Mouse (Mus musculus) liver, embryonic 13.5 days (tissue): ENCODE results near the gene Kcnip2. TPM values are rescaled to one million over a fixed set of nuclear protein-coding genes. Genes with fewer than 3 reads are reported as not detected.

Experiments
- ATAC-seq: fragments of 200-750 bp; cut with Nextera tagmentation; 2 replicates; pipeline ENCODE4 v1.8.0; 2017; ENCODE audit warnings: low read depth, mild to moderate bottlenecking, moderate number of reproducible peaks, moderate library complexity
- DNase-seq: peaks from one replicate; pipeline ENCODE4 v3.0.0; 2022
- H3K27ac ChIP-seq: fragments of 300-500 bp; sonication (generic); 2 replicates; pipeline ENCODE4 v1.5.1; 2015; ENCODE audit warnings: moderate library complexity, mild to moderate bottlenecking, inconsistent platforms
- H3K27me3 ChIP-seq: fragments of 300-500 bp; sonication (generic); 2 replicates; pipeline ENCODE4 v1.6.1; 2015; ENCODE audit warnings: mild to moderate bottlenecking, inconsistent platforms
- H3K36me3 ChIP-seq: fragments of 300-500 bp; sonication (generic); 2 replicates; pipeline ENCODE4 v1.6.1; 2015; ENCODE audit warnings: mild to moderate bottlenecking, inconsistent platforms
- H3K4me1 ChIP-seq: fragments of 300-500 bp; sonication (generic); replicated peaks from 2 replicates; pipeline ENCODE4 v1.6.1; 2015; ENCODE audit warnings: inconsistent platforms
- H3K4me2 ChIP-seq: fragments of 300-500 bp; sonication (generic); 2 replicates; pipeline ENCODE4 v1.6.1; 2015; ENCODE audit warnings: inconsistent platforms, mild to moderate bottlenecking, moderate library complexity
- H3K4me3 ChIP-seq: fragments of 300-500 bp; sonication (generic); replicated peaks from 2 replicates; pipeline ENCODE4 v1.5.1; 2015; ENCODE audit warnings: mild to moderate bottlenecking, inconsistent platforms
- H3K9ac ChIP-seq: fragments of 300-500 bp; sonication (generic); 2 replicates; pipeline ENCODE4 v1.6.1; 2015; ENCODE audit warnings: mild to moderate bottlenecking, inconsistent platforms
- H3K9me3 ChIP-seq: fragments of 300-500 bp; sonication (generic); replicated peaks from 2 replicates; pipeline ENCODE4 v1.6.1; 2016; ENCODE audit warnings: inconsistent platforms
- WGBS: fragments of 180-500 bp; shearing (Covaris S2); methylation state at CpG from one replicate; pipeline ENCODE4 v1.1.7; 2015; ENCODE audit not compliant: insufficient replicate concordance; 5-methylcytosine and 5-hydroxymethylcytosine counted together
- polyA plus RNA-seq: library from polyadenylated mRNA; unstranded; fragments of >200 nt; fragmentation: Nextera tagmentation; extraction: Ambion mirVana; gene quantifications from 2 replicates; pipeline ENCODE4 v1.2.1, GENCODE M21; 2015

Kcnip2 gene
- polyA plus RNA-seq, 1 experiment from 2014 or later = 1.3 TPM

DNA sequence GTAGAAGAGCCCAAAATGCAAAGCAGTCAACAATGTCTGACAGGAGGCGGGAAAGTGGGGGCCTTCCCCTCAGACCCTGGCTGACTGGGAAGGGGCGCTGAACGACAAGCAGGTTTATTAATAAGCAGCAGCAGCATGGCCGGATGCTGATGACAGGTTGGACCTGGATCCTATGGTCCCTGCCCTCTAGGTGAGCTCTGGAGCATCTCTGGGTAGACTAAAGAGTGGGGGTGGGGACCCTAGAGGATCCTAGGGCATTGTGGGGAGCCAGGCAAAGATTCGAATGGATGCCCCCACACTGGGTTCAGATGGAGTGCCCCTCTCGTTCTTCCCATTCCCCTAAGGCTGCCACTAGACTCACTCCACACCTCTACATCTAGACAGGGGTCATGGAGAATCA lies 23.5 kb downstream of the Kcnip2 start:
- DNase-seq (no peak), ATAC-seq (no peak)
- Histone ChIP-seq H3K4me1 (peaks cover 47% of the 10 kb centered on the region), H3K27ac (peak overlapping the region; percentile 29; the same call in 1 of the 2 replicates), H3K9me3 (no peaks in the 10 kb centered on the region), H3K27me3 (no peaks in the 10 kb centered on the region), H3K4me3 (no peak overlapping the region), H3K36me3 (no peaks in the 10 kb centered on the region), H3K4me2 (no peak overlapping the region), H3K9ac (no peak overlapping the region)
- 77% methylated on average over 6 of the region's 6 CpGs for WGBS

DNA sequence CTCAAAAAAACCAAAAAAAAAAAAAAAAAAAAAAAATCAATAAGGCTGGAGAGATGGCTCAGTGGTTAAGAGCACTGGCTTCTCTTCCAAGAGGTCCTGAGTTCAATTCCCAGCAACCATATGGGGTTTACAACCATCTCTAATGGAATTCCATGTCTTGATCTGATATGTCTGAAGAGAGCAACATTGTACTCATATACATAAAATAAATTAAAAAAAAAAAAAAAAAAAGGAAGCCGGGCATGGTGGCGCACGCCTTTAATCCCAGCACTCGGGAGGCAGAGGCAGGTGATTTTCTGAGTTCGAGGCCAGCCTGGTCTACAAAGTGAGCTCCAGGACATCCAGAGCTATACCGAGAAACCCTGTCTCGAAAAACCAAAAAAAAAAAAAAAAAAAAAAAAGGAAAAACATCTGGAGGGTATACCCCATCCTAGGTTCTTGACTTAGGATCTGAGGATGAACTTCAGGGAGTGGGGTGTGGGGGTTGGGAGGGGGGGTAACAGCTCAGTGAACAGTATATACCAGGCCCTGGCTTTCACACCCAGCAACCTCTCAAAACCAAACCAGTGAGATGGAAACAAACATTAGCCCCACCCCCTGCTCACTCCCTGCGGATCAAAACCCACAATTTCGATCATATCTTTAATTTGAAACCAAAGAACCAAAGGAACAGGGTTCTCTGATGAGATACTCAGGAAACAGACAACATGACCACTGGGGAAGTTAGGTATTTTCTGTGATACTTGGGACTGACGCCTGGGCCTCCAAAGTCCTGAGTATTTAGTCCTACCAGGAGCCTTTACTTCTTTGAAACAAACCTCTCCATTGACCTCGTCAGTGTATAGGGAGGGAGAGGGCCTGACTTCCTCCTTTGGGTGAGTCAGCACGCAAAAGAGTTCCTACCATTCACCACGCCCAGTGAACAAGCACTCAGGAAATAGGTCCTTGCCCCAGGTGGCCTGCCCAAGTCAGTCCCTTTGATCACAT lies 25.7 kb downstream of the Kcnip2 start:
- peak overlapping the region; percentile 52 for H3K4me2 ChIP-seq
- H3K36me3 ChIP-seq = no peaks in the 10 kb centered on the region
- 52% methylated on average over 13 of the region's 13 CpGs for WGBS
- H3K4me1 ChIP-seq = peaks cover 38% of the 10 kb centered on the region
- peak overlapping the region; percentile 37; the same call in 1 of the 2 replicates for H3K9ac ChIP-seq
- DNase-seq (peak; percentile 67), ATAC-seq (peak; percentile 97)
- H3K27me3 ChIP-seq = no peaks in the 10 kb centered on the region
- peak overlapping the region; percentile 92 for H3K27ac ChIP-seq
- peak overlapping the region; percentile 15; the same call in 1 of the 2 replicates for H3K4me3 ChIP-seq
- H3K9me3 ChIP-seq = no peaks in the 10 kb centered on the region

DNA sequence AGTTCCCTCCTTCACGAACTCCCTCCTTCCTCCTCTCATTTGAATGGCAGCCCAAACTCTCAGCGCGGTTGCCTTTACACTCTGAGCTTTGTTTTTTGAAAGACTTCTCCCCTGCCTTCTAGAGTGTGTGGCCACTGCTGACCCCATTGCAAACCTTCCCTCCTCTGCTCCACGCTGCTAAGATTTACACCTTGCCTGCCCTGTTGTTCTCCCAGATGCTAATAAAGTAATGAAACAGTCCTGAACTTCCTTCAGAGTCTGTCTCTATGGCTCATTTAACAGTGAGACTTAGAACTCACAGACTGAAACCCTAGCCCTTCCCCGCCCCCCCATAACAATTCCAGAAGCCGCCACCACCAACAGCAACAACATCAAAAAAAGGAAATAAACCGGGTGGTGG lies 26.5 kb downstream of the Kcnip2 start:
- peak overlapping the region; percentile 92 for H3K27ac ChIP-seq
- 84% methylated on average over 7 of the region's 7 CpGs for WGBS
- no peak overlapping the region for H3K4me2 ChIP-seq
- H3K9me3 ChIP-seq = no peaks in the 10 kb centered on the region
- no peak for DNase-seq
- no peaks in the 10 kb centered on the region for H3K36me3 ChIP-seq
- no peak overlapping the region for H3K9ac ChIP-seq
- H3K27me3 ChIP-seq = no peaks in the 10 kb centered on the region
- no peak for ATAC-seq
- peaks cover 42% of the 10 kb centered on the region for H3K4me1 ChIP-seq
- no peak overlapping the region for H3K4me3 ChIP-seq

DNA sequence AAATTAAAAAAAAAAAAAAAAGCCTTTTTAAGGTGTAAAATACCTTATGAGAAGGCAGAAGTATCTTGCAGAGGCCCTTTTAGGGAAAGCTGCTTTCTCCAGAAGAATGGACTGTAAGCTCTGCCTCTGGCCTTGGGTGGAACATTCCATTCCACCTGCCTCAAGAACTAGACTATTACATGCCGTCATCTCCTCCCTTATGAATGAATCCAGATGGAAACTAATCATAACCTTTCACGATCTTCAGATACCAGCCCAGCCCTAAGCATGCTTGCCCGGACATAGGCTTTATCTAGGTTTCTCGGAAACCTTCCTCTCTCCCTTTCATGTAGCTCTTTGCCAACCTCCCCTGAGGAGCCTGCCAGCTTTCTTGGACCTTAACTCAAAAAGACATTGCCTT lies 27.5 kb downstream of the Kcnip2 start:
- Histone ChIP-seq H3K36me3 (no peaks in the 10 kb centered on the region), H3K4me3 (no peak overlapping the region), H3K4me1 (peaks cover 47% of the 10 kb centered on the region), H3K27ac (peak overlapping the region; percentile 92; the same call in 1 of the 2 replicates), H3K4me2 (no peak overlapping the region), H3K9me3 (no peaks in the 10 kb centered on the region), H3K9ac (no peak overlapping the region), H3K27me3 (no peaks in the 10 kb centered on the region)
- DNase-seq (no peak), ATAC-seq (no peak)
- 40% methylated on average over 4 of the region's 4 CpGs for WGBS

DNA sequence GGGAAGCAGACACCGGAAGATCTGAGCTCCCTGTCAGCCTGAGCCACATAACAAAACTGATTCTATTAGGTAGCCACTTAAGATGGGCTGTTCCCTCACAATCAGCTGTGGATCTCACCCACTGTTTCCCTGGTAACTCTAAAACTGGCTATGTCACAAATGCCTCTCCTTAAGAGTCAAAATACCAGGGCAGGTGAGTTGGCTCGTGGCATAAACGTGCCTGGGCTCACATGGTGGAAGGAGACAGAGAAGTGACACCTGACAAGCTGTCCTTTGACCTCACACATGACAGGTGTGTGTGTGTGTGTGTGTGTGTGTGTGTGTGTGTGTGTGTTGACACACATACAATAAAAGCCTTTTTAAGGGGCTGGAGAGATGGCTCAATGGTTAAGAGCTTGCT lies 28.4 kb downstream of the Kcnip2 start:
- no peak for DNase-seq
- Histone ChIP-seq H3K4me2 (no peak overlapping the region), H3K36me3 (no peaks in the 10 kb centered on the region), H3K27me3 (no peaks in the 10 kb centered on the region), H3K4me3 (no peak overlapping the region), H3K4me1 (peaks cover 47% of the 10 kb centered on the region), H3K9ac (no peak overlapping the region), H3K9me3 (no peaks in the 10 kb centered on the region), H3K27ac (no peak overlapping the region)
- 75% methylated on average over 3 of the region's 3 CpGs for WGBS
- no peak for ATAC-seq

DNA sequence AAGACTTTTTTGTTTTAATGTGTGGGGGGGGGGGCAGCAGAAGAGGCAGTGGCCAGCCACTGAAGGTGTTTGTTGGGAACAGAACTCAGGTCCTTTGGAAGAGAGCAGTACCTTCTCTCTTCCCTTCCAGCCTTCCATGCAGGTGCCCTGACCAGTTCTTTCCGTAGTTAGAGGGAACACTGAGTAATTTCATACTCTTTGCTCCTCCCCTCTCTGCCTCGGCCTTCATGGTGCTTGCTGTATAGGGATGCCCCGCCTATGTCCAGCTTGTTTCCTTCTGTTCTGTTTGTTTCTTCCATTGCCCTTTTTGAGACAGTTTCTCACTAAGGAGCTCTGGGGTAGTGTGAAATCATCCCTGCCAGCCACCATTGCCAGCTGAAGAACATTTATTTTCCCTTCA lies 30.4 kb downstream of the Kcnip2 start:
- DNase-seq = no peak
- no peaks in the 10 kb centered on the region for H3K9me3 ChIP-seq
- WGBS = 59% methylated on average over 3 of the region's 3 CpGs

DNA sequence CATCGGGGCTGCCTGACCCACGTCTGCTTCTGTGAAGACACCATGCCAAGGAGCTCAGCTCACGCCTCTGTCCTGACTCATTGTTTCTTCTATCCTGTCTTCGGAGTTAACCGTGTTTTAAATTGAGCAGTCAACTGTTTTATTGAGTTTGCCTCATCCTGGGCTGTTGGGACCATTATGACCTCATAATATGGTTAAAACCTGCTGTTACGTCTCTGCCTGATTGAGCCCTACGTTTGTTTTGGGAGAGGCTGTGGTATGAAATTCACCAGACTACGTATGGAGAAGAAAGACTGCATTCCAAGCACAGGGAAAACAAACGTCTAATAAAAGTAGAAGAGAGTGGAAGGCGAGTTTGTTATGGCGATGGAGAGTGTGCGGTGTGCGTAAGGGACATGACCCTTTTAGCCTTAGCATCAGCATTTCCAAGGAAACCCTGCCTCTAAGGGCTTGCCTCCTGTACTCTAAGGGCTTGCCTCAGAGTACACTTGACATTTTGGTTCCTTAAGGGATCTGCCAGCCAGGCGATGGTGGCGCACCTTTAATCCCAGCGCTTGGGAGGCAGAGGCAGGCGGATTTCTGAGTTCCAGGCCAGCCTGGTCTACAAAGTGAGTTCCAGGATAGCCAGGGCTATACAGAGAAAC lies 31.8 kb downstream of the Kcnip2 start:
- H3K27ac ChIP-seq = peak overlapping the region; percentile 97
- WGBS = 35% methylated on average over 17 of the region's 17 CpGs
- peak overlapping the region; percentile 100 for H3K4me3 ChIP-seq
- no peaks in the 10 kb centered on the region for H3K9me3 ChIP-seq
- peak overlapping the region; percentile 99 for H3K9ac ChIP-seq
- H3K36me3 ChIP-seq = peaks cover 24% of the 10 kb centered on the region
- DNase-seq (no peak), ATAC-seq (no peak)
- H3K4me1 ChIP-seq = peaks cover 55% of the 10 kb centered on the region
- peak overlapping the region; percentile 85 for H3K4me2 ChIP-seq
- H3K27me3 ChIP-seq = no peaks in the 10 kb centered on the region

More for the DNA sequence above, 30.4 kb downstream of the Kcnip2 start:
- no peak overlapping the region for H3K9ac ChIP-seq
- no peaks in the 10 kb centered on the region for H3K27me3 ChIP-seq
- no peak overlapping the region for H3K4me3 ChIP-seq
- peaks cover 10% of the 10 kb centered on the region for H3K36me3 ChIP-seq
- H3K4me1 ChIP-seq = peaks cover 57% of the 10 kb centered on the region
- H3K27ac ChIP-seq = no peak overlapping the region
- no peak for ATAC-seq
- no peak overlapping the region for H3K4me2 ChIP-seq

DNA sequence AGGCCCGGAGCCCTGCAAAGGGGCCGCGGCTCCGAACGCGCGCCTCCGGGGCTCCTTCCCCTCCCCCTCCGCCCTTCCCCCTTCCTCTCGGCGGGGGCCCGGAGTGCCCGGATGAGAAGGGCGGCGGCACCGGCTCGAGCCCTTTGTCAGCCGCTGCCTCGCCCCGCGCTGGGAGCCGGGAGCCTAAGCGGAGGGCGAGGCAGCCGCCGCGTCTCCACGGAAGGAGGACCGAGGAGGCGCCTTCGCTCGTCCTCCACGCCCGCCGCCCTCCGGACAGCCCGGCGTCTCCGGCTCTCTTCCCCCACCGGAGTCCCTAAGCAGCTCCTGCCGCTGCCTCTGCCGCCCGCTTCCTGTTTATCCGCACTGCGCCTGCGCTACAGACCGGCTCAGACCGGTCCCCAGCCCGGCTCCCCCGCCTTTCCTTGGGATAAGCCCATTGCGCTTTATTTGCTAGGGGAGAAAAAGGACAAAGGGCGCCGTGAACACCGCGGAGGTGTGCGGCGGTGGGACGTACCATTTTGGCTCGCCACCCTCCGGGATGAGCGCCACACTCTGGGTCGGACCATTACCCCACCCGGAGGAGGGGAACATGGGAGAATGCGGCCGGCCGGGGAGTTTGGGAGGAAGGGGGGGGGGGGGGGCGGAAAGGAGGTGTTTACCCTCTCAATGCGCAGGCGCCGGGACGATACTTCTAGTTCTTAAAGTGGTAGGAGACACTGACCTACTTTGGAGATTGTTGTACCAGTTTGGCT lies 32.5 kb downstream of the Kcnip2 start, which contains the start of gene Mgea5:
Mgea5 (minus strand) TSS at position 657 of the 752 bp plus-strand sequence.
- WGBS = under 1% methylated on average over 51 of the region's 71 CpGs
- peak within 1 kb of the TSS; percentile 99 for H3K9ac ChIP-seq
- no peaks in the 10 kb centered on the region for H3K9me3 ChIP-seq
- H3K27me3 ChIP-seq = no peaks in the 10 kb centered on the region
- peak within 1 kb of the TSS; percentile 100 for H3K4me3 ChIP-seq
- DNase-seq (peak; percentile 98), ATAC-seq (peak; percentile 94)
- H3K36me3 ChIP-seq = peaks cover 31% of the 10 kb centered on the region
- peak within 1 kb of the TSS; percentile 97 for H3K27ac ChIP-seq
- H3K4me2 ChIP-seq = peak within 1 kb of the TSS; percentile 85
- H3K4me1 ChIP-seq = peaks cover 48% of the 10 kb centered on the region

DNA sequence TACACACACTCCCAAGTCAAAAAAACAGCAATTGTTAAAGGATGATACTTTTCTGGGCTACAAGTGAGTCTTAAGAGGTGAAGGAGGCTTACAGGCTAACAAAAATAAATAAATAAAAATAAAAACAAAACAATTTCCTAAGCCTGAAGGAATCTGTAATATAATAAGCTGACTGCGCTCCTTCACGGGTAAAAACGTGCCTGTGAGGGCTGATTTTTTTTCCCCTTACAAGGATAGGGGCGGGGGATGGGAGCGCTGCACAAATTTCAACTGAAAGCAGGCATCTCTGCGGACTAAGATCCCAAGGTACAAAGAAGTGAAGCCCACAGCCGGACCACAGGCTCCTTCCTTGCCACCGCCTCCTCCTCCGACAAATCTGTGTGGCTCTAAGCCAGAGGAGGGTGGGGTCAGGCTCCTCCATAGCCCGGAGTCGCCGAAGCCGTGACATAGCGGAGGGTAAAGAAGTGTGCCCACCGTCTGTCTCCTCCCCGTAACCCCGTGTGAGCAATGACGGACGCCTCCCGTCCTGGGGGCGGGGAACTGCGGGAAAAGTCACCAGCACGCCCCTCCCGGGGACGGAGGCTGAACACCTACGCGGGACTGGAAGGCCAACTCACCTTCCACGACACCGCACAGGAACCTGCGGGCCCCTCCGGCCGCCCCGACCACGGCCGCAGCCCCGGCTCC lies 33.4 kb downstream of the Kcnip2 start:
- H3K4me3 ChIP-seq = peak overlapping the region; percentile 100
- peak overlapping the region; percentile 99 for H3K9ac ChIP-seq
- WGBS = under 1% methylated on average over 36 of the region's 36 CpGs
- DNase-seq (peak; percentile 69), ATAC-seq (peak; percentile 50)
- peaks cover 46% of the 10 kb centered on the region for H3K4me1 ChIP-seq
- H3K9me3 ChIP-seq = no peaks in the 10 kb centered on the region
- H3K27ac ChIP-seq = peak overlapping the region; percentile 97
- H3K4me2 ChIP-seq = peak overlapping the region; percentile 85
- H3K27me3 ChIP-seq = no peaks in the 10 kb centered on the region
- peaks cover 40% of the 10 kb centered on the region for H3K36me3 ChIP-seq

DNA sequence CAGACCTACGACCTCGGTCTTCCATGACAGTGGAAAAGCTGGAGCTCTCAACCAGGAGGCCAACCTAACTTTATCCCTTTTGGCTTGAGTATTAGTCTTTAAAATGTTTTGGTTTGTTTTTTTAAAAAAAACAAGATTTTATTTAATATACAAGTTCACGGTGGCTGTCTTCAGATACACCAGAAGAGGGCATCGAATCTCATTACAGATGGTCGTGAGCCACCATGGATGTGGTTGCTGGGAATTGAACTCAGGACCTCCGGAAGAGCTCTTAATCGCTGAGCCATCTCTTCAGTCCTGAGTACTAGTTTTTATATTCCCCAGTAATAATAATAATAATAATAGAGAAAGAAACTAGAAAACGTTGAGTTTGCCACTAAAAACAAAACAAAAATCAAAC lies 34.2 kb downstream of the Kcnip2 start:
- peak overlapping the region; percentile 99 for H3K9ac ChIP-seq
- ATAC-seq = no peak
- peaks cover 46% of the 10 kb centered on the region for H3K4me1 ChIP-seq
- no peaks in the 10 kb centered on the region for H3K27me3 ChIP-seq
- WGBS = 56% methylated on average over 8 of the region's 8 CpGs
- no peaks in the 10 kb centered on the region for H3K9me3 ChIP-seq
- H3K36me3 ChIP-seq = peaks cover 48% of the 10 kb centered on the region
- H3K4me2 ChIP-seq = peak overlapping the region; percentile 85
- peak overlapping the region; percentile 100 for H3K4me3 ChIP-seq
- no peak for DNase-seq
- H3K27ac ChIP-seq = no peak overlapping the region
